Mouse (Mus musculus) adrenal gland (tissue): ENCODE data around the gene Pex11b.
"Not testable (repeated sequence)": the region's sequence is repeated elsewhere in the genome, so short reads cannot be mapped to it uniquely, and the experiment has no call there.

ENCODE experiments used
- intact Hi-C: fragments of 180-260 bp; cut with DNase I; formaldehyde crosslinking; loops from one replicate; pipeline ENCODE4 v1.15.1; 2025

The Pex11b gene

DNA sequence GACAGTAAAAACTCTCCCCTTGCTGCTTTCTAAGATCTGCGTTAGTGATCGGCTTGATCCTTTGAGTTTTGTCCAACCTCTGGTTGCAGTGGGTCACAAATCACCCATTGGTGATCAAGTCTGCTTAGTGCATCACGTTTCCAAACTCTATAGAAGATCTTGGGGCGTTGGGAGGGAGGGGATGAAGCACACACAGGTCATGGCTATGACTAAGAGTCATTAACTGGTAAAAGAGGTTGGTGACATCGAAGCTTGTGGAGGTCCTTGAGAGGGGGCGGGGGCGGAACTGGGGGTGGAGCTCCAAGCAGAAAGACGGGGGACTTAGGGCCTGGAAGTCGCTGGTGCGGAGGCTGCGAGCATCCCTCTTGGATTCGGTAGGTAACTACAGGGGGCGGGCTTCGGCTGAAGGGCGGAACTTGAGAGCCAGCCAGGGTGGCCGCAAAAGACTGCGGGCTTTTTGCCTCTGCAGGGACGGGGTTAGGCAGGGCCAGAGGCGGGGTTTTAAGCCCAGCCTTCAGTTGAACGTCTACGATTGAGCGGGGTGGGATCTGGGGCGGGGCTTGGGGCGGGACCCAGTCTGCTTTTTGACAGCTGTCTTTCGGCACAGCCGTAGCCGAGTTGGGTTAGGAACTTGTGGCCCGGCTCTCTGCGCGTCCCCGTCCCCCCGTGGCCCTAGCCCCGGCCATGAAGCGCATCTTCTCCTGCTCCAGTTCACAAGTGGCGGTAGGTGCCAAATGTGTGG is 34.7 kb downstream of the Pex11b start, which contains the start of gene Ankrd35:
Ankrd35 (plus strand) TSS at position 405 of the 742 bp plus-strand sequence.
- intact Hi-C loops = no loop called here

DNA sequence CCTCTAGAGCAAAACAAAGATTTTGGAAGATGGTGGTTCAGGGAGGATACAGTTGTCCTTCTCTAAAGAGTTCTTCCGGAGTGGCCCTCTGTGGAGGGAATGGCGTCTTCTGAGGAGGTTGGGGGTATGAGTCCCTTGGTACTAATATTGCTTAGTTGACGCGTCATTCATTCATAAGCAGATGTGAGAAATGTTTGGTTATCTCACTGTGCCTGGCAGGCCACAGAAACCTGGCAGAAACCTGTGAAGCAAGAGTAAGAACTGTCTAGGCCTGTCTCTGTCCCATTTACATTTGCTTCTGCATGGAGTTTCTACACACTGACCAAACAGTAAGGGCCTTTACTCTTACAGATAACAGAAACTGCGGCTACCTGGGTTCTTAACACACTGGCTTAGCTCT is 36.3 kb downstream of the Pex11b start:
- intact Hi-C loops = no loop called here

DNA sequence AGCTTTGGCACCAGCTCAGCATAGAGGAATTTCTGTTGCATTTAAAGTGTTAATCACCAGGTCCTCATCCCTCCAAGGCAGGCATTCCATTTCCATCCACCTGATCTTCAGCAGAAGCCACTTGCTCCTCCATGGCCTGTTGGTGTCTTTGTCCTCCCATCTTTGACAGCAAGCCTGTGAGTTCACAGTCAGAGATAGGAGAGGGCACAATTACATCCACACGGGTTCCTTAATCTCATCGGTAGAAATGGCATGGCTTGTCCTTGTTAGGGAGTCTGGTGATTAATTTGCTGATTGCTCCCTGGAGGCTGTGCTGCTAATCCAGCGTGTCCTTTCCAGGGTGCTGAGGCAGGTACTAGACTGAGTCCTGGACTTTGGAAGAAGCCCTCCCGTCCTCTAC is 38.3 kb downstream of the Pex11b start:
- intact Hi-C loops = no loop called here

DNA sequence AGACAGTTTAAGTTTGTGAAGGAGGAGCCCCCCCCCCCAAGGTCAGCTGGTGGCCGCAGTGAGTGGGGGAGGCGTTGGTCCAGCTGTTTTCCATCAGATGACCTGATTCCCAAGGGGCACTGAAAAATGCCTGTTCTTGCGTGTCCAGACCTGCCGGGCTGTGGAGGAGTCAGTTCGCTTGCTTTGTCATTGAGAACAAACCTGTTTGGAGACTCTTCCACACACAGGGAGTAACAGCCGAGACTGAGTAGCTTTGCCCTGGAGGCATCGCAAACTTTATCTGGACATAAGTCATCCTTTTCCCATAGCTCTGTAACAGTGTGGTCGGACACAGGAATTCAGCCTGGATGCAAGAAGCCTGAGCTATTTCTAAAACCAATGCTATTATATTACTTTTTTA is 39.3 kb downstream of the Pex11b start:
- intact Hi-C loops = no loop called here

DNA sequence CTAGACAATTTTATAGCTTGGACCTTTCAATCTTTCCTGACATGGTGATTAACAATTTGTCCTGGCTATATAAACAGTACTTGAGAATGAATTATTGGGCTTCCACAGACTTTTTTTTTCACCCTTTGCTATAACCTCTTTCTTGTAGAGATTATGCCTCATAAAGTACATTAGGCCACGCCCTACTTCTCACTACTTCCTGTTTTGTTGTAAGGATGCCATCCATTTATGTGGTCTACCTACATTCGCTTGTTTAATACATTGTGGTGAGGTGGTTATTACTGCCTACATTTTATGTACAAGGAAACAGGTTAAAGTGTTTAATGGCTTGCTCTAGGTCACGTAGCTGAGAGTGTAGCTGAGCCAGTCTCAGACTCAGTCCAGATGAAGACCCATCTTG is 40.0 kb downstream of the Pex11b start:
- intact Hi-C loops = no loop called here

DNA sequence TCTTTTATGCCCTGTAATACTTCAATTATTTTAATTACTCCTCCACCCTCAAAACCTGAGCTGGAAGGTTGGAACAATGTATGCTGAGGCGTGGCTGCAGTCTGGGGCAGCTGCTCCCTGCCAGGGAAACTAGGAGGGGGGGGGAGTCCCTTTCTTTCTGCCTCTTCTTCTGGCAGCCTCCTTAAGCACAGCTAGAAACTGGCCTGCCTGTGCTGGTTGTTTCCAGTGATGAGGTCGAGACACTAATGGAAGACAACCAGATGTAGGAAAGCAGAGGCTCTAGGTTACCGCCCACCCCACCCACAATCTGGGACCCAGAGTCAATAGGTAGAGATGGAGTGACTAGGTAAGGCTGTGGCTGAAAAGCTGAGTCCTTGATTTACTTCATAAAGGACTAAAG is 40.5 kb downstream of the Pex11b start:
- intact Hi-C loops = no loop called here

DNA sequence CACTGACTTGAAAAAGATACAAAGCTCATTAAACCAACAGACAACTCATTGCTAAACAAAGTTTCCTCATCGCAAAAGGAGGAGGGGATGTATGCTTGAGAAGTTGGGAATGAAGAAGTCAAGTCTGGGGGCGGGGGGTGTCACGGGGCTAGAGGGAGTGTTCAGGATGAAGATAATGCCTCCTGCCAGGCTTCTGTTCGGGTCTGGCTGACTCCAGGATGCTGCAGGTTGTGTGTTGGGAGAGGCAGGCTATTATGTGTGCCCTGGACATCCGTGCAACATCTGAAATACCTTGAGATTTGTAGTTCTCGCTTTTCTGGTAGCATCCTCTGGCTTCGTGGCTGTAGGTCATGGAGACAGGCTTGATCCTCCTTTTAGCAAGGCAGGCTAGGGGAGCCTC is 43.3 kb downstream of the Pex11b start:
- intact Hi-C loops = no loop called here

DNA sequence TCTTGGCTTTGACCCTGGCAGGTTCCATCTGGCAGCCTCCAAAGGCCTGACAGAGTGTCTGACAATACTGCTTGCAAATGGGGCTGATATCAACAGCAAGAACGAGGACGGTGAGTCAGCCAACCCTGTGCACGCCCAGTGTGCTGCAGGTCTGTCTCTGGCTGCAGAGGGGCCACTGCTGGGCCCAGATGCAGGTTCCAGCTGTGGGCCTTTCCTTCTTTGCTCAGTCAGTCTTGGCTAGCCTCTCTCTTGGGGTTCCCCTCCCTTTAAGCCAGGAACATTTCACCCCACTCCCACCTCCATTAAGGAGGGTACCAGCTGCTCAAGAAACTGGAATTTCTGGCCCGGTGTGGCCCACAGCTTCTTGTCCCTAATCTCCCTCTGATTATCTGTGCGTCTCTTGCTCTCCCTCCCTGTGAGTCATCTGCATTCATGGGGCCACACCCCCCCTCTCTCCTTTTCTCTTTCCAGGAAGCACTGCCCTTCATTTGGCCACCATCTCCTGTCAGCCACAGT is 44.0 kb downstream of the Pex11b start:
- intact Hi-C loops = no loop called here

DNA sequence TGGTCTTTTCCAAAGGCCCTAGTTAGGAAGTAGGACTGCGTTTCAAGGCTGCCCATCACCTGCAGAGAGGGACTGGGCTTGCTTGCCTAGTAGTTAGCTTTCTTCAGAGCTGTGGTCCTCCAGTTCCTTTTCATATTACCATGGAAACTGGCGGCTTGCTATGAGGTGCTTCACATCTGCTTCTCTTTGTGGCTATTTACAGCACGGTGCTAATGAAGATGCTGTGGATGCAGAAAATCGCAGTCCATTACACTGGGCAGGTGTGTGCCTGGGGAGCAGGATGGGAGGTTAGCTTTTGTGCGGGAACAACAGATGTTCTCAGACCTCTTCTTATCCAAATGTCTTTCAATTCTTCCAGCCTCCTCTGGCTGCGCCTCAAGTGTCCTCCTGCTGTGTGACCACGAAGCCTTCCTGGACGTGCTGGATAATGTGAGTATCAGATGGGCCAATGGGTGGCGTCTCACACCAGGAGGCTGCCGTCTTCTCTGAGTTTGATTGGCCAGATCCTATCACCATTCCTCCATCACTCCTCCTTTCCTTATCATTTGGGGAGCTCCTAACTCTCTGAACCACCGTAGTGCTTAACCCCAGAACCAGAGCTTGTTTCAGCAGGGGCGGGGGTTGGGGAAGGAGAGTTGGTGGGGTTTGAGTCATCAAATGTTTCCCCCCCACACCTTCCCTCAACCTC is 45.2 kb downstream of the Pex11b start:
- intact Hi-C loops = no loop called here

DNA sequence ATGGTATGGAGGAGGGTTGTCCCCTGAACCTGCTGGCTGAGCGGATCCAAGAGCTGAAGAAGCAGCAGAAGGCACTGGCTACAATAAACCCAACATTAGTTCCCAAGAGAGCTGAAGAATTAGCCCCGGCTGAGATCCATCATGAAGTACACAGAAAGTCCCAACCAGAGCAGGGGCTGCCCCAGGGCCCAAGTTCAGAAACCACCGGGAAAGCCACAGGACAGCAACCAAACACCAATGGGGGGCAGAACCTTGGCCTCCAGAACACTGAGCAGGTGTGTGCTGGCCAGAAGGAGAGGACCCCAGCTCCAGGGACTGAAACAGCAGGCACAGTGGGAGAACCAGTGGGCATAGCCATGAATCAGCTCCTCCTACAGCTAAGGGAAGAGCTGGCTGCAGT is 48.3 kb downstream of the Pex11b start:
- intact Hi-C loops = no loop called here

DNA sequence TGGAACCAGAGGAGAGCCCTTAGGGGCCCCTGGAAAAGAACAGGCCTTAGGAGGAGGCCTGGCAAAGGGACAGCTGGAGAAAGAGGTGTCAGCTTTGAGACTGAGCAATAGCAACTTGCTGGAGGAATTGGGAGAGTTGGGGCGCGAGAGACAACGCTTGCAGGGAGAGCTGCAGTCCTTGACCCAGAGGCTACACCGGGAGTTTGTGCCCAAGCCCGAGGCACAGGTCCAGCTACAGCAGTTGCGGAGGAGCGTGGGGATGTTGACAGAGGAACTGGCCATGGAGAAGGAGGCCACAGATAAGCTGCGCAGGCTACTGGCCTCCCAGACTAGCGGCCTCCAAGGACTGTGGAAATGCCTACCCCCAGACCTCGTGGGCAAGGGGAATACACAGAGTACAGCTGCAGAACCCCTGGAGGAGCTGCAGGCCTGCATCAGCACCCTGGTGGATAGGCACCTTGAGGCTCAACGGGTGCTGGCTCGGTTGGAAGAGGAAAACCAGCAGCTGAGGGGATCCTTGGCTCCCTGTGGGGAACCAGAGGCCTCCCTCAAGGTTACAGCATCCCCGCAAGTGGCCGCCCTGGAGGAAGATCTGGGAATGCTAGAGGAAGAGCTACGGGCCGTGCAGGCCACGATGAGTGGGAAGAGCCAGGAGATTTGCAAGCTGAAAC is 49.1 kb downstream of the Pex11b start:
- intact Hi-C loops = no loop called here

DNA sequence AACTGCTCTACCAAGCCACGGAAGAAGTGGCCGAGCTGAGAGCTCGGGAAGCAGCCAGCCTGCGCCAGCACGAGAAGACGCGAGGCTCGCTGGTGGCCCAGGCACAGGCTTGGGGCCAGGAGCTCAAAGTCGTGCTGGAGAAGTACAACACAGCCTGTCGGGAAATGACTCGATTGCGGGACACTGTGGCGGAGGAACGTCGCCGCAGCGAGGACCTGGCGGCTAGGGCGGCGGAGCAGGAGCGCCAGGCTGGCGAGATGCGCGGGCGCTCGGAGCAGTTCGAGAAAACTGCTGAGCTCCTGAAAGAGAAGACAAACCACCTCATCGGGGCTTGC is 49.6 kb downstream of the Pex11b start:
- intact Hi-C loops = no loop called here

DNA sequence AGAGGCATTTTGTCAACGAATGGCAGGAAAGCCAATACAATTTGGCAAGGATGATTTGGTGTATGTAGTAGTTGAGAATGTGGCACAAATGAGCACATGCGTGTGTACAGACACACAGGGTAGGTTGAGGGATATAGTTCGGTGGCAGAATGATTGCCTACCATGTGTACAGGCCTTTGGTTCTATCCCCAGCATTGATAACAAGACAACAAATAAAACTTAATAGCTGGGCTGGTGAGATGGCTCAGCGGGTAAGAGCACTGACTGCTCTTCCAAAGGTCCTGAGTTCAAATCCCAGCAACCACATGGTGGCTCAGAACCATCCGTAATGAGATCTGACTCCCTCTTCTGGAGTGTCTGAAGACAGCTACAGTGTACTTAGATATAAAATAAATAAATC is 50.9 kb downstream of the Pex11b start:
- intact Hi-C loops = not testable (repeated sequence)

DNA sequence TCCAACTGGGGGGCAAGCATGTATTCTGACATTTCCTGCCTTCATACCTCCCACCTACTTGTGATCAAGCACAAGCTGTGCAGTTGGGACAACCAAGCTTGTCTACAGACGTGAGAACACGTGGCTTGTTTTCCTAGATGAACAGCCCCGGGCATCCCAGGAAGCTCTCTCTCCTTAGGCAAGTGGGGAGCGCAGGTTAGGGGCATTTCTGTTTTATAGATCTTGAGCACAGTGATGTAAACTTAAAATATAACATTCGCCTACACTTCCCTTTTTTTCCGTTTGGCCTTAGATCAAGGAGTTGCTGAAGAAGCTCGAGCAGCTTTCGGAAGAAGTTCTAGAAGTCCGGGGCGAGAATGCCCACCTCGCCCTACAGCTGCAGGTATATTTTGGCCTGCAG is 53.7 kb downstream of the Pex11b start:
- intact Hi-C loops = no loop called here

DNA sequence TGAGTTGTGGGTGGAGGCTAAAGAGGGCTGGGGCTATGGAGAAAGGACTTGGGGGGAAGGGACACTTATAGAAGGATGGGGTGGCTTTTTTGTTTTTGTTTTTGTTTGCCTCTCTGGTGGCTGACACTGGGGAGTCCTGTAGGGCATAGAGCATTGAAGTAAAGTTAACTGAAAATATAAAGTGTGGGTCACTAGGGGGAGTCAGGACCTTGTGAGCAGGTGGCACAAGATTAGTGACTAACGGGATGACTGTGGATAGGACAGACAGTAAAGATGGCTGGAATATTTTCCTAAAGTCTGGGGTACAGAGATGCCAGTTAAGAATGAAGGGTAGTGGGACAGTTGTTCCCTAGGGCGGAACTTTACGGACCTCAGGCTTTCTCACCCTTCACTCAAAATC is 55.1 kb downstream of the Pex11b start:
- intact Hi-C loops = no loop called here

DNA sequence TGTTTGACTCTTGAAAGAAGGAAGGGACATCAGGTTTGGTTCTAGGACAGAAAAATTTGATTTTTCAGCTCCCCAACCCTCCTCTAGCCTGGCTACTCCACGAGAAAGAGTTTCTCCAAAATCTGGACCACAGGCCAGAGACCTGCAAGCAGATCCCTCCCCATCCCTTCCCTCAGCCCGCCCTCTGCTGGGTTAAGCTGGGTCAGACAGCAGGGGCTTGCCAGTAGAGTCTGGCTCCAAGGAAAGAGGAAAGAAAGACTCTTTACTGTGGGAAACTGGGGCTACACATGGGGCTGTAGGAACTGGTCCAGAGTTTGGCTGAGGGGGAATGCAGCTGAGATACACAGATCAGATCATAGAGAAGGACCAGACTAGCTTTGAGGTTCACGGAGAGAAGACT is 57.3 kb downstream of the Pex11b start:
- intact Hi-C loops = no loop called here

DNA sequence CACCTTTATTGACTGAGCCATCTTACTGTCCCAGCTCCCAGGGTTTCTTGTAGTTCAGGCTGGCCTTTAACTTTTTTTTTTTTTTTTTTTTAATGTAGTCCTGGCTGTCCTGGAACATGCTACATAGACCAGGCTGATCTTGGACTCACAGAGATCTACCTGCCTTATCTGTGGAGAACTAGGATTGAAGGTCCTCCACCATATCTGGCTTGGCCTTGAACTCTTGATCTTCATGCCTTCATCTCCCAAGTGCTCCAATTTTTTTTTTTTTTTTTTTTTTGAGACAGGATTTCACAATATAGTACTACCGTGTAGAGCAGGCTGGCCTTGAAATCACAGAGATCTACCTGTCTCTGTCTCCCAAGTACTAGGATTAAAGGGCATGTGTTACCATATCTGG is 58.4 kb downstream of the Pex11b start:
- intact Hi-C loops = no loop called here
